Mouse (Mus musculus) thymus, adult 18-20 months (tissue): ENCODE data around the gene Rasgef1b.

ENCODE experiments used
- DNase-seq, 2 experiments: peaks; one replicate each; pipeline ENCODE4 v3.0.0; 2022; ENCODE audit warnings: mixed read lengths in 2 of 2

Rasgef1b gene

DNA sequence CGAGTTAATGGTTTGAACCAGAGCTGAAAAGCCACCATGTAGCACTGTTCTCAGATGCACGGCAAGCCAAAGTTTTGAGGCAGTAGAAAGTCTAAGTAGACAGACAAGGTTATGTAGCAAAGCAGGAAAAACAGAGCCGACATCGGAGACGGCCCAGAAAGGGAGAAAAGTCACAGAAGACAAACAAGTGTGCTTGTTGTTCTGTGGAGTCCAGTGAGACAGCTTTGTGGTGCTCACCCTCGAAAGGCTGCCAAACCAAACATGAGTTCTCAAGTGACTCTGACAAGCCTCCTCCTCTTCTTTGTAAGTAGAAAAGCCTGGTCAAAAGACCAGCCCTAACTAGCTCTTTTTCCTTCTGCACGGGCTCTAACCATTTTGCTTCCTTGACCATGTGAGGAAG is 338.1 kb downstream of the Rasgef1b start:
- no peak for DNase-seq

DNA sequence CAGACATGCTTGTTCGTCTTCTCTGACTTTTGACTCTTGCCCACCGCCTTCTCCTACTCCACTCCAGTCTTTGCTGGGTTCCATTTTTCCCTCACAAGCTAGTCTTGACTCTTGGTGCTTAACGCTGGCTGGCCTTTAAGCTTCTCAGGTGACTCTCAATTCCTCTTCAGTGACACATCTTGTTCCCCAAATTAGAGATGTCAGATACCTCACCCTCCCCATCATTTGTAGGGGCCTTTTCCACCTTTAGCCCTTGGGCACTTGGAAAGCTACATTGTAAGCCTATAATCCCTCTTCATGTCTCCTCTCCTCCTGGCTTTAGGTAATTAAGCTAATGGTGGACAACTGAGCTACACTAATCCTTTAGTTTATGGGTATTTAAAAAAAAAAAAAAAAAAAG is 338.6 kb downstream of the Rasgef1b start:
- DNase-seq: no peak

DNA sequence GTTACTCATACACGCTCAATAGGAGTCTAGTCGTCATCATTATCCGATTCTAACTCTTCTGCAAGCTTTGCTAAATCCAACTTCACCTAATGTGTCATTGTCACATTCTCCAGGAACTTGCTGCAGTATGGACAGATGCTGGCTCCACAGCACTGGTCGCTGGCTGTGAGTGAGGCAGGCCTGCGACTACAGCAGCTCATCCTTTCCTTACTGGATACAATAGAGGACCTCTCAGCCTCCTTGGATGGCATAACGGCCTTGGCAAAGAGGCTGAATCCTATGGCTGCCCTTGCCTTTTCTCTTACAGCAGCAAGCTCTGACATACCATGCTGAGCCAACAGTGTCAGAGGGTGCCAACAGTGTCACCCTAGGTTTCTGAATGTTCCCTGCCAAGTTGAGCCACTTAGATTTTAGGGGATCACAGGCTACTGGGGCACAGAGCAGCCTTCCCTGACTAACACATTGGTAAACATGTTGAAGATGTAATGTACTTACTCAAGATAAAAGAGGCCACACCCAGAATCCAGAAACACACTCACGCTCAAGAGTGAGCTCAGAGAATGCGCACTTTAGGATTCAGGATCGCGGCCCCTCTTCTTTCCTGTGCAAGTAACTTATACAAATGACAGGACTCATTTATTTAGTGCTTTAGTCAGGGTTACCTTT is 340.1 kb downstream of the Rasgef1b start:
- DNase-seq: no peak

DNA sequence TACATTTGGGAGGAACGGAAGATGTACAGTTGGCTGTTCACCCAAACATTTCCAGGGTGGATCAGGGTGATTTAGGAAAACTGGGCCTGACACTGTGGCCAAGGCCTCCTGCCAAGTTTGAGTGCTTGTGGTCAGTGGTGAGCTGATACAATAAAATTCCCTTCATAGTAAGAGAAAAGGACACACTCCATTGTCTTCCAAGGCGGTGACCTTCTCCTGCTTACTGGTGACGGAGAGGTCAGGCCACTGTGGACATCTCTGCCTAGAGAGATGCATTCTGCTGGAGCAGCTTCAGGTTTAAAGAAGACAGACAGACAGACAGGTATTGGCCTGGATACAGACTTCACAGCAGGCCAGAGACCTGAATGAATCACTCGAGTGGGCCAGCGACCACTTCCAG is 340.7 kb downstream of the Rasgef1b start:
- no peak for DNase-seq

DNA sequence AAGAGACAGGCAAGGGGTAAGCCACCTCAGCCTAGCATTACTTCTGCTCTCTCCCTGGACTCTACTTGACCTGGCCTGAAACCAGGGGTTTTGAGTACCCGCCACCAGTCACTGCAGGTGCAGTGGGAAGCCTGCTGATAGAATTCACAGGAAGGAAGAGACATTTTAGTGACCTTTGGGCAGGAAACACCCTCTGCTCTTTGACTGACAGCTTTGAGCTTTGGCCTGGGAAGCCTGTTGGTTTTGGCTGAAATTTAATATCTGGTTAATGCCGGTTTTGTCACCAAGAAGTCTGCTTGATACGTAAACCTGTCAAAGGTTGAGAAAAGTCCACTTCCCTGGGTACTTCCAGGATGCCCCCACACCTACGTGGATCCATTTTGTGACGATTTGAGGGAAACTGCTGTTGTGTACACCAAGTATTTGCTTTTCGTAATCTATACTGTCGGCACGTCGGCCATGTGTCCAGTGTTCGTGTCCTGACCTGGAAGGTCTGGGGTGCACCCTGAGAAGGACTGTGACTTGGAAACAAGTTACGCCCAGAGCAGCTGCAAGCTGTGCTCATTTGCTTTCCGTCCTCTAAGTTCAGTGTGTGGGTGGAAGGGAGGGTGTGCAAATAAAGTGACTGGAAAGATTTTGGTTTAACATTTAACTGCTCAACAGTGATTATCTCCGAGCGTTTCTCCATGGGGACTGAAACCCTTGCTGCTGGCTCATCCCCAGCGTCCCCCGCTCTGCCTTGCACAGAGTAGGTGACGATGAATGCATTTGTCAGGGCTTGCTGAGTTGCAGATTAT is 341.5 kb downstream of the Rasgef1b start:
- no peak for DNase-seq

DNA sequence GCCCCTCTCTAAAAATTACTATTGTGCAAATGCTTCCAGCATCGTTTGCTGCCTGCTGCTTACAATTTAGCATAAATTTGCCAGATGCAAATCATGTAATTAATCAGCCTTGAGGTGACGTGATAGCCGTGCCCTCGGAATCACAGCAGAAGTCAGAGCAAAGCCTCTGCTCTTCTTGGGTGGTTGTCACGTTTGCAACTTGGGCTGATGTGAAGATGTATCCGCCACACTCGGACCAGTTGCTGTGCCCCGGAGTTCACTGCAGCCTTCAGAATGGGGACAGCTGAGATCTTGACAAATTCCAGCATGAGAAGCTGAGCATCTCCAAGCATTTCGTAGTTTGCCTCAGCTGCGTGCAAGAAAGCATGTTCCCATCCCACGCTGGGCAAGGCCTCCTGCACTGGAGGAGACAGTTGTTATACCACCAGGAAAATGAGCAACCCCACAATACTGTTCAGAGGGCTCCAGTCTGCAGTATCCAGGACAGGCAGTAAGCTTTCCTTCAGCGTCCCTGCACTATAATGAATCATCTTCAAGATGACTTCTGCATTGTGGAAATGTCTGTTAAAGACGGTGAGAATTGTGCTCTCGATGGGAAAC is 342.5 kb downstream of the Rasgef1b start:
- no peak for DNase-seq

DNA sequence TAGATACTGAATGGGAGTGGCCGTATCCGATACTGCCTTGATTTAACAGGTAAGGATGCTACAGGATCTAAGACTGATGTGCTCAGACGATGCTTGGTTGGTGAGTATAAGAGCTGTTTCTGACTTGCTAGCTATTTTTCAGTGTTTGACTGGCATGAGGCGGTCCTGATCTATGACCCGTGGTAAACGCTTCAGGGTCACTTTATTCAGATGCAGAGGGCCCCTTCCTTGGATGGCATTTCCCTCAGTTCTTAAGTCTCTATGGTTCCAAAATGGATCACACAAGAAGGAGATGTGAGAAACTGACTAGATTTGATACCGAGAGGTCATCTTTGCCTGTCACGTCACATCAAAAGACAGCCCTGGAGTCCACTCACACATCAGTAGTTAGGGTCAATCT is 343.1 kb downstream of the Rasgef1b start:
- DNase-seq: no peak

DNA sequence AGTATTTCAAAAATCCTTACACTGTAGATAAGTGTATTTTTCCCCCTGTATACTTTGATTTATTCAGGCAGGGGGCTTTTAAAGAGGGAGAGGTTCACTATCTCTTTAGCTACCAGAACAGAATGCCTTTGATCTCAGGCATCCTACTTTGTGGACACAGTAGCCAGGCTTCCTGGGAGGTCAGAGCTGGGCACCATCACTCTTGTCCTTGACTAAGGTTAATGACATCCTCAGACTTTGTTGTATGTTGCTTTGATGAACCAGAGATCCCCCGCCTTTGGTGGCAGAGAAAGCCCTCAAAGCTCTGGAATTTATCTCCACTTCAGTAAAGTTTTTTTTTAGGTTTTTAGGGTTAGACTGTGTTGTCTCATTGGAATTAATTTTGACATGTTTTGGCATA is 343.8 kb downstream of the Rasgef1b start:
- DNase-seq: no peak

DNA sequence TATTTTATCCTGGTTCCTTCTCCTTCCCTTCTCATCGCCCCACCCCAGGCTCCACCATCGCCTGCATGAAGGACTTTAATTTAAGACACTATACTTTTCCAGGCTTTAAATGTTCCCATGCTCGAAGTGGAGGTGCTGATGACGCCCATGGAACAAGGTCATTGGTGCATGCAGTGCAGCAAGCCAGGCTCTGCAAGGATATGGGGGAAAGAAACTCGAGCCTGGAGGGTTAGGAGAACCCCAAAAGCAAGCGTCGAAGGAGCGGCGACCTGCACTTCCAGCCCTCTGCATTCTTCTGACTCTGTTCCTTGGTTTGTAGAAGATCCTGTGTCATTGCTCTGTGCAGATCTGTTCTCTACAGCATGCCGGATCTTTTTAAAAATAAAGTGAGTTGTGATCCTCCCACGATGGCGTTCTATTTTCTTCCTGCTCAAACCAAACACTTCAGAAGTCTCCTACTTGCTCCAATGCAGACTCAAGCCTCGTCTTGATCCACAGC is 345.0 kb downstream of the Rasgef1b start:
- DNase-seq: no peak

DNA sequence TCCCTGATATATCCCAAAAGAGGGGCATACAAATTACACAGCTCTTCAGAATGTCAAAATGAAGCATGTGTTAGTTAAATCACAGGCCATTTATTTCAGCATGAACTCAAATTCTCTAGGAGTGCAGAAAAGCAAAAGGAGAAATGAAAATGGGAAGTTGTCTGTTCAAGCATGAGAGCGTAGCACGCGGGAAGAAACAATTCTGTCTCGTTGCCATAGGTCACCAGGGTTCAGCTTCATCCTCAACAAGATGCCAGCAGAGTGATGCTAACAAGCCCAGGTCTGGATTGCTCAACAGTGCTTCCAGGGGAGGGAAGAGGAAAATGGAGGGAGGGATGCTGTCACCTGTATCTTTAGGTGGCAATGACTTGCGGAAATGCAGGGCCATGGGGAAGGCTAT is 346.1 kb downstream of the Rasgef1b start:
- no peak for DNase-seq

DNA sequence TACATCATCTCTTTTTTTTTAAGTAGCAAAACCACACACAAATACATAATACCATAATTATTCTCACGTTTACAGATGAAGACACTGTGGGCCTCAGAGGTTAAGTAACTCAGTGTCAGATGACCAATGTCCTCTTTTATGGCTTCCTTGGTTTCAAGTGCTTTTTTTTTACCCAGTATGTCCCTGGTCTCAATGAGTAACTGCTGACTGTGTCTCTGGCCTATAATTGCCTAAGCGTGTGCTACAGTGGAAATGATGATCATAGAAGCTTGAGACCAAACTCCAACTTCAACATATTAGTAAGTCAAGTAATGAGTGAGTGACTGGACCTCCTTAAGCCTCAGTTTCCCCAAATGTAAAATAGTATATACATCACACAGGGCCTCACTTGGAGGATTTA is 347.2 kb downstream of the Rasgef1b start:
- DNase-seq: no peak

DNA sequence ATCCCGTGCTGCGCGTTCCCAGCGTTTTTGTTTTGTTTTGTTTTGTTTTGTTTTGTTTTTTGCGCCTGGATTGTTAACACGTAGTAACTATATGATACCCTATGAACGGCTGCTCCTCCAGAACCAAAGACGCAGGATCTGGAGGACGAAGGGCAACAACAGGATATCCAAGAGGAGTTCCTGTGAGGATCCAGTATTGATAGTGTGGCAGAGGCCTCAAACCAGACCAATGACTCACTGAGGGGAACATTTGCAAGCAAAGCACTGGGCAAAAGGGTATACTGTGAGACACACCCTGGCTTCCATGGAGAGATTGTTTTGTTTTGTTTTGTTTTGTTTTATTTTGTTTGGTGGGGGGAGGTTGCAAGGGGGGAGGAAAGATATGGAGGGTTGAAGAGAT is 348.0 kb downstream of the Rasgef1b start:
- no peak for DNase-seq

DNA sequence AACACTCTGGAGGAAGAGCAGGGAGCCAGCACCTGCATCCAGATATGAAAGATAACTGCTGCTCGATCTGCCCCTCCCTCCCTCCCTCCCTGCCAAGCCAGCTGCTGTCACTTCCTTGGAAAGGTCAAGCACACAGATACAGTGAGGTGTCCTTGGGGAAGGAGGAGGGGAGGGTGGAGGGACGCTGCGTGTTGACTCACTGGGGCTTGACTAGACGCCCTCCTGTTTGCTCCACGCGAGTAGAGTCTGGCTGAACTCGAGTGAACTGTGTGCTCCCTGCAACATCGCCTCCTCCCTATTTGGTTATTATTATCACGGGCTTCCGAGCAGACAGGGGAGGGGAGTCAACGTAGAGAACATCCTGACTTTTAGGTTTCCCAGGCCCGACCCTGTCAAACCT is 348.7 kb downstream of the Rasgef1b start:
- DNase-seq: no peak

DNA sequence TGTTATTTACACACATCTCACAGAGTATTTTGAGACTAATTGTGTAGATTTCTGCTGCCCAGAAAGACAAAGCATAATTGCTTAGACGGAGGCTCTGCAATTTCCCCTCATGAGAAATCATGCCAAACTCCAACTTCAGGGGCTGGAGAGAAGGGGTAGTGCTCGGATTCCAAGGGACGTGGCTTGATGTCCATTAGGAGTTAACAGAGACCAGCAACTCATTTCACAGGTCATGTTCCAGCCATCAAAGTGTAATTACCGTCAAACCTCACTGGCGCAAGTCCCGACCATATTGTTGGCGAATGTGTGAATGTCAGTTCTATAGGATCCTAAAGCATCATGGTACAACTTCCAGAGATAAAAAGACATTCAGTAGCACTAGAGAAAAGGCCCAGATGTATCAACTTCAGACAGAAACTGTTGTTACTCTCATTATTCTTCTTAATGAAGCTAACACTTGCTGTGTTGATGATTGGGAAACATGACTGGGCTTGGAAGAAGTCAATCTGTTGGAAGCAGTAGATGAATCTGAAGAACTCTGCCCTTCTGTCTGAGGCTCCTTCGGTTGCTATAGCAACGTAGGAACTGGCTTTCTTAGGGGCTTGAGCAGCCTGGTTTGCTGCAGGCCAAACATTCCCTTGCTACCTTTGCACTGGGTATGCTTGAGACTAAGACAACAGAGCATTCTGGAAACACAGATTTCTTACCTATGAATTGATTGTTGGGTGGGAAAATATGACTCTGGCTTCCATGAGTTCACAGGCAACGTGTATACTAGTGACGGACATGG is 350.2 kb downstream of the Rasgef1b start:
- no peak for DNase-seq

DNA sequence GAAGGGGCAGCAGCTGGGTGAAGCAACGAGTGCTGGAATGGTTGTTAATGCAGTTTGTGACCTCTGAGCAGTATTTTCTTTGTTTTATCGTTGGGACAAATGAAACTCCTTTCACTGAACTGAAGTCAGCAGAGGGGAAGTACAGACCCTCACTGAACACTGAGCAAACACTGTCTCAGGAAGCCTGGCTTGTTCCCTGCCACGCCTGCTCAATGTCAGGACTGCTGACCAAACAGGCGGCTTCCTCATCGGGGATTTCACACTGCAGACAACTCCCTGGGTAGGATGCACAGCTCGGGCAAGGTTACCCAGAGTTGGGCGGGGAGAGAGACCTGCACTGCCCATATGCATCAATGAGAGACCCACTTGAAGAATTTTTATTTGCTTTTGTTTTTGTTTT is 353.1 kb downstream of the Rasgef1b start:
- no peak for DNase-seq

DNA sequence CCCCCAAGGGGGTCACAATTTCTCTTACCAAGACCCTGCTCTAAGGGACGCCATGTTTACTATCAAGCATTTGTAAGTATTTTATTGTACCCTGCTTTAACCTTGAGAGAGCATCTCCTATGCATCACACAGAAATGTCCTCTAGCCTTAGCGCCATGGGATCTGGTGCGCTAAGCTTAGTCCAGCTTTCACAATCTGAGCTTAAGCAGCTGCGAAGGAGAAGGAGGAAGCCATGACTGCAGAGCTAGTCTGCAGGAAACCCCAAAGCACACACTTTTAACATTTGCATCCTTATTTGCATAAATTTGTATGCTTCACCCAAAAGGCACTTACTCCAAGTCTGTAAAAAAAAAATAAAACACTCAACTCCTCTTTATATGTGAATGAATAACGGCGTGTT is 354.4 kb downstream of the Rasgef1b start:
- no peak for DNase-seq

DNA sequence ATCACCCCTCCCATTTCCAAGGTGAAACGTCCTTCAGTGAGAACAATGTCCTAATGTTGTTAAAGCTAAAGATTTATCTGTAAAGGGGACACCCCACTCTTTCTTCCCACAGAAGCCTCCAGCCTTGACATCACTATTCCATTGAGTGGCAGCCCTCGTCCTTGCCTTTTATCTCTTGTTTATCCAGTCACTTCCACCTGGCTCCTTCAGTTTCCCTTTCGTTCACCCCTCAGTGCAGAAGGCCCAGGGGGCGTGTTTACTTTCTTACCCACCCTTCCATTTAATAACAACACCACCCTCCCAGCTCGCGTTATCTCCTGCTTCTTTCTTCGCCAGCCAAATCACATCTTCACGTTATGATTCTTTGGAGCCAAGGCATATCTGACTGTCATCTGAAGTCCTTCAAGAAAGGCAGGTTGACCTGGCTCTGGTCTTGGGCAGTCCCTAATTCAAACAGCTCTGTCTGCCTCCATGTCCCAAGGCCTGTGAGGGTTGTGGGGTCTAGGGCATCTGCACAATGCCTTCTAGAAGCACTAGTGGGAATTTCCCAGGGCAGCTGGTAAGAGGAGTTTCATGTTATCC is 355.2 kb downstream of the Rasgef1b start:
- no peak for DNase-seq

DNA sequence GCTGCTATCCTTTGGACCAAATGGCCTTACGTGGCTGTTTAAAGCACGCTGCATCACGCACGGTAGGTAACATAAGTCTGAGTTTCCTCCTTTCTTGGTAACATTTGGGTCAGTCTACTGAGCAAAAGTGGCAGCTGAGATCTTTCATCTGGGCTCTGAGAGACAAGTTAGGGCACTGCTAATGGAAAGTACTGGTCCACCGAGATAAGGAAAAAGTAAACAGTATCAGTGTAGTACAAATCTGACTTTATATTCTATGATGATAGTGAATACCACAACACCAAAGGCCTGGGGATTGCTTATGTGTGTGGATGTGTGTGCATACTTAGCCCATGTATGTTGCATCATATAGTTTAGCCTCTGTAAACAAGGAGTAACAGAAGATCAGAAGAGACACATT is 358.2 kb downstream of the Rasgef1b start:
- no peak for DNase-seq

DNA sequence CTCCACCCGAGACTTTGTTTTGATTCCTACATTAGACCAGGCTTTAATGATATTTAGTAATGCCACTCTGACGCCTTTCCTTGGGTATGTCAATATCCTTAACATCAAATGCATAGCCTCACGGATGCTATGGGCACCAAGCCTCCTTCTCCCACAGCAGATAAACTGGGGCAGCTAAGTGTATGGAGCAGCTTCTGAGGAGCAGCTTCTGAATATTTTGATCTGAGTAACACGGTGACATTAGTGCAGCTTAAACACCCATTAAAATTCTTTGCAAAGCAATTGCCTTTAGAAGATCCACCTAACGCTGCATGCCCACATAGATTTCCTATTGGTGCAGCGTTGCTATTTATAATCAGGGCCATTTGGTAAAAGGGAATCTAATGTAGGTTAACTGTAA is 359.6 kb downstream of the Rasgef1b start:
- no peak for DNase-seq

DNA sequence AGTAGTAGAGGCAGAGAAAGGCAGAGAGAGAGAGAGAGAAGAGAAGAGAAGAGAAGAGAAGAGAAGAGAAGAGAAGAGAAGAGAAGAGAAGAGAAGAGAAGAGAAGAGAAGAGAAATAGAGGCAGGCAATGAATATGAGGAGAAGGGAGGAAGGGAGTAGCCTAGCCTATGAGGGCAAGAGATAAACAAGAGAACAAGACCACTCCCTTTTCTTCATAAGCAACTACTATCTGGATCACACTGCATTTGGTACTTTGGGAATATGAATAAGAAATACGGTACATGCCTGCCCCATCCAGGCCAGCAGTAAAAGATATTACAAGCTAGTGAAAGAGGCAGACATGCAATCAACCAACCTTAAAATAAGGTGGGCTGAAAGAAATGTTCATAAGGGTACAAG is 360.2 kb downstream of the Rasgef1b start:
- DNase-seq: no peak

DNA sequence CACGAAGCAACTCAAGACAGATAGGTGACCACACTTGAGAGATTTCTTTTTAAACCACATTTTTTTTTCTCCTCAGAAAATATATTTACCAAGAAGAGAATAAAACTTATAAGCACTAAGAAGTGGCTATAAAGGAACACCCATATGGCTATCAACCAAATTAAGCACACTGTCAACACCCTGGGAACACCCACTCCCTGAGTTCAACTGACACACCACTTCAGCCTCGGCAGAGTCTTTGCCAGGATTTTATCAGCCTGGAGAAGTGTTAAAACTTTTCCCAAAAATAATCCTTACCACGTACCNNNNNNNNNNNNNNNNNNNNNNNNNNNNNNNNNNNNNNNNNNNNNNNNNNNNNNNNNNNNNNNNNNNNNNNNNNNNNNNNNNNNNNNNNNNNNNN is 368.3 kb downstream of the Rasgef1b start:
- no peak for DNase-seq

DNA sequence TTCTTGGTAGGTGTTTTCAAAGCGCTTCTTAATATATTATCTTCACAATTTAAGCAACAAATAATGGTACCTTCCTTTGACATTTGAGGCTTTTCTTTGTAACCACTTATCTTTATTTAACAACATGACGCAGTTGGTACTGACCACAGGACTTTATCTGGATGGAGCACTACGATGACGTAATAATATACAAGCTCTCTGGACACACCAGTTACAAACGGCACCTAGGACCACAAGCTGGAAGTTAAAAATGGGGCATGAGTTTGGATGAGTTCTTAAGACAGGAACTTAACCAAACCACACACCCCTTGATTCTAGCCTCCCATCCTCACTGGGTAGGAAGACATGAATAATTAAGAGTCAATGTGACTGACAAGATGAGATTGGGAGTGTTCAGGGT is 369.6 kb downstream of the Rasgef1b start:
- no peak for DNase-seq

DNA sequence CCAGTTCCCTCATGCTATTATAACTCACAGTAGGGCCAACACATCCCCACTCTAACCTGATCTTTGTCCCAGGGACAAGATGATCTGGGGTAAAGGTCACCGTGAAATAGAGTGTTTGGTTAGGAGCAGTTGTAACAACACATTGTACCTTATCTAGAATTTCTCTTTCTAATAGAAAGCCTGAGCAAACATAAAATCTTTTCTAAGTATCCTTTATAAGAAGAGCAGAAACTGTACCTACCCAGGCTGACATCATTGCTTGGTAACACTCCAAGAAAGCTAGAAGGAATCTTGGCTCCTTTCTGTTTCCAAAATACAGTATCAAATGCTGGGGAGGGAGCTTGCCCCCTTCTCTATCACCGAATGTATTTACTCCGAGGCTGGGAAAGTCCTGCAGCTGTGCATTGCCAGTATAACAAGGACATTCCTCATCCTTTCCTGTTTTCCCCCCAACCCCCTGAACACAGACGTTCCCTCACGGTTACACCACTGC is 374.2 kb downstream of the Rasgef1b start:
- DNase-seq: no peak
